Mouse (Mus musculus): ENCODE measurements around the gene Susd1.

GRCm38 (mm10) chr4:59419211-59419610 is 19.2 kb downstream of the Susd1 start:
- TF ChIP-seq POLR2A (IDR thresholded peaks at IDR 0.05; ENCODE audit: insufficient read depth, low read depth, low read length): no peak
- no peak for TF ChIP-seq CTCF (IDR thresholded peaks at IDR 0.05; ENCODE audit: insufficient read depth, low read depth, low read length)
